Mouse (Mus musculus): ENCODE data around the gene Lrrc7.

Lrrc7 gene

DNA sequence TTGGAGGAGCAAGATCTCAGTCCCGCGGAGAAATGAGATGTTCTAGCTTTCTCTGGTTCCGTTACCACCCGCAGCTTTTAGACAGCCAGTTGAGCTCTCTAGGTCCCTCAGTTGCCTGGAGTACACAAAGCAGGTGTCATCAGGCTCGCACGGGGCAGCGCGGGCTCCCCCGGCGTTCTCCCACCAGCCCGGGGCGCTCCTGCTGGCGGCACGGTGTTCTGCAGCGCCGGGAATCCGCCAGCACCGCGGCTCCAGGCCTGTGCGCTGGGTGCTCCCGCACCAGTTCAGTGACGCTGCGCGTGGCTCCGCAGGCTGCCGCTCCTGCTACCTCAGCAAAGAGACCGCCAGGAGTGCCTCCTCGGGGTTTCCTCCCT lies at the start of gene Lrrc7:
TSS of gene Lrrc7 (minus strand) at position 235 of the 374 bp plus-strand sequence.
- no peak for DNase-seq (ENCODE audit: low spot score)

GRCm38 (mm10) chr3:158607065-158607464 lies 45.0 kb upstream of the Lrrc7 start:
- DNase-seq (ENCODE audit: low spot score), result no peak

- no peak for DNase-seq (ENCODE audit: low spot score)
Observed at GRCm38 (mm10) chr3:158605274-158605673, 43.3 kb upstream of the Lrrc7 start.

- no peak for DNase-seq (ENCODE audit: low spot score)
Observed at GRCm38 (mm10) chr3:158561256-158561986, 600 bp downstream of the Lrrc7 start.

DNA sequence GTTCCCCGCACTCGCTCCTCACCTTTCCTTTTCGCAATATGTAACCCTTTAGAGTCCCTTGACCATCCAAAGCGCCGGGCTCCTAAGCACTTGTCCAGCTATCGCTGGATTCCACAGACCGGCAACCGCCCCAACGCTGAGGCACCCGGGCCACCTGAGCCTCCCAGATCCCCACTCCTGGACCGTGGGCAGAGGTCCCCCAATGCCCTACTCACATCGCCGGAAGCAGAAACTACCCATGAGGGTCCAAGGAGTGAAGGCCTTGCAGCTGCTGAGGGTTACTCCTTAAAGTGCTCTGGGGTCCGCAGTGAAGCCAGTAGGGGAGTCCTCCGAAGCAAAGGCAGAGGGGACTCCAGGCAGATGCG lies 1.1 kb downstream of the Lrrc7 start:
- no peak for DNase-seq (ENCODE audit: low spot score)

- DNase-seq (ENCODE audit: low spot score), result no peak
Observed at GRCm38 (mm10) chr3:158559691-158560650, 2.0 kb downstream of the Lrrc7 start.

- DNase-seq (ENCODE audit: low spot score), result no peak
Observed at GRCm38 (mm10) chr3:158559131-158559658, 2.8 kb downstream of the Lrrc7 start.

GRCm38 (mm10) chr3:158558631-158559030 lies 3.4 kb downstream of the Lrrc7 start:
- DNase-seq (ENCODE audit: low spot score), result no peak

DNA sequence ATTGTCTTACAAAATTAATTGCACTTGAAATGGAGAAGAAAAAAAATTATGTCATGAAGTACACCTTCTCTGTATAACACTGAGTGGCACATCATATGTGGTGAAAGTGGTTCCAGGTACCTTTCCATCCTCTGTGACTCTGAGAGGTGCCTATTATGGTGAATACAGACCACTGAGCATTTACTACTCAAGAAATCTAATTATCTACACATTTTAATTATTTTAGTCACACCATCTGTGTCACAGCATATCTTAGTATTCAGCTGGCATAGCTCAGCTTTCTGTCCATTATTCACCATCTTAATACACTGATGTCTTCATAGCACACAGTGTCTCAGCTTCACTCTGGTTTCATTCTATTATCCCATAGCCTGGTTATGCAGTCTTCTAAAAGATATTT lies 7.7 kb downstream of the Lrrc7 start:
- no peak for DNase-seq (ENCODE audit: low spot score)

DNA sequence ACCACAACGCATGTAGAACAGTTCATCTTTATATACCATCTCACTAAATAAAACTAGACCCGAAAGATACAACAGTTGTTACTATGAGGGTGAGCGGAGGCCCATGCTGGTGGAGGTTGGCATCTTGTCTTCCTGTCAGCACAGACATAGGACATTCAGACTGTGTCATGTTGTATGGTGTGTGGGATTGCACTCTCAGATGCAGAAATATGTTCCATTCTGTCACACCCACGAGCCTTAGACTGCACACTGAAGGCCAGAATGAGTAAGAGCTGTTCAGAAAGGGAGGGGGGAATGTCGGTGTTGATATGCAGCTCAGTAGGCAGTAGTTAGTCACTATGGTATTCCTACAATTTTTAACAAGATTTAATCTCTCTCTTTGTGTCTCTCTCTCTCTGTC lies 9.9 kb downstream of the Lrrc7 start:
- no peak for DNase-seq (ENCODE audit: low spot score)

DNA sequence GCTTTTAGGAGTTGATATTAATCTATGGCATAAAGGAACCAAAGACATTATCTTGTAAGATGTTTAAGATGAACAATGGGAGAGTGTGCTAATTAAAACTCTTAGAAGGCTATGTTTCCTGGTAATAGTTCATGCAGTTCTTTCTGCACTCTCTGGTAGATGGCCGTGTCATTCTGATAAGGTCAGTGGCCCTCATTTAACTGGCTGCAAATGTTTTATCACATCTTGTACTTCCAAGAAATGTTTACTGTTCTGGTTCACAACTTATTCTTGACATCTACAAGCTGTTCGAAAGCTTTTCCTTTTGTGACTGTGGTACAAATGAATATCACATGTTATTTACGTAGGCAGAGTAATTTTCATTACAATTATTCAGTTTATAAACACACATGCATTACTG lies 18.5 kb downstream of the Lrrc7 start:
- DNase-seq (ENCODE audit: low spot score), result no peak

DNA sequence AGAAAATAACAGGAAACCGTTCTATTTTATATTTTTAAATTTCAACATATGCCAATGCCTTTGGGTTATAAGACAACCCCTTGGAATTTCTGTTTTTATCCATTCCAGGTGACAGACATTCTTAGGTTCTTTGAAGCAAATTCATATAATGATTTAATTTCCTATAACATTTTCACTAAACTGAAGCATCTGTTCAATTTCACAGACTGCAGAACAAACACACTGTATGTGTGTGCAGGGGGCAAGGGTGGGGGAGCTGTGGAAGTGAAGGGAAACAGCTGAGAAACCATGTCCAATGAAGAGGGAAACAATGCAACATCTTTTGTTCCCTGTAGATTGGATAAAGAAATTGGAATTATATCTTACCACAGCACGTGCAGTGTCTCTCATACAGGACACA lies 29.2 kb downstream of the Lrrc7 start:
- DNase-seq (ENCODE audit: low spot score), result no peak

GRCm38 (mm10) chr3:158528471-158528870 lies 33.5 kb downstream of the Lrrc7 start:
- no peak for DNase-seq (ENCODE audit: low spot score)

GRCm38 (mm10) chr3:158493730-158494129 lies 68.3 kb downstream of the Lrrc7 start:
- no peak for DNase-seq (ENCODE audit: low spot score)

DNA sequence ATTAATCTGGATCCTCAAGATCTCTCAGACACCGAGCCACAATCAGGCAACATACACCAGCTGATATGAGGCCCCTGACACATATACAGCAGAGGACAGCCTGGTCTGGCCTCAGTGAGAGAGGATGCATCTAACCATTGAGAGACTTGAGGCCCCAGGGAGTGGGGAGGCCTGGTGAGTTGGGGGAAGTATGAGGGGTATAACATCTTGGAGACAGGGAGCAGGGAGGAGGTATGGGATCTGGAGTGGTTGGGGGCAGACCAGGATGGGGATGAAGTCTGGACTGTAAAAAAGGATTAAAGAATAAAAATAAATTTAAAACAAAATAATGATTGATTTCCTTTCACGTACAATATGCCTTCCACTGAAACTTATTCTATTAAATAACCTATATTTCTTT lies 82.3 kb downstream of the Lrrc7 start:
- no peak for DNase-seq (ENCODE audit: low spot score)

DNA sequence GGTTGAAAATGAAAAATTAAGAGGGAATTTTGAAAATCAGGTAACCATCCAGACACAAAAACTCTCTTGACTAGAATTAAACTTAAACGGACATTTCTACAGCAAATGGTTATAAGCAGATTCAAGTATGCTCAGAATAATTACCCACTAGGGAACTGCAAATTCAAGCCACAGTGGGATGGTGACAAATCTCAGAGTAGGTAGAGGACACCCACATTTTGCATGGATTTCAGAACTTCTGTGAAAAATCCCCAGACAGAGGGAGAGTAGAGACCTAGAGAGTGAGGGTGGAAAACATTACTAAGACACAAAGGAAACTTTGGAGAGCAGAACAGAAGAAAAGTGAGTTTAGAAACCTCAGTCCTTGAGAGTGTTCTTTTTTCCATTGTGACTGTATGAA lies 161.4 kb downstream of the Lrrc7 start:
- DNase-seq (ENCODE audit: low spot score), result no peak

GRCm38 (mm10) chr3:158391534-158391933 lies 170.5 kb downstream of the Lrrc7 start:
- DNase-seq (ENCODE audit: low spot score), result no peak

DNA sequence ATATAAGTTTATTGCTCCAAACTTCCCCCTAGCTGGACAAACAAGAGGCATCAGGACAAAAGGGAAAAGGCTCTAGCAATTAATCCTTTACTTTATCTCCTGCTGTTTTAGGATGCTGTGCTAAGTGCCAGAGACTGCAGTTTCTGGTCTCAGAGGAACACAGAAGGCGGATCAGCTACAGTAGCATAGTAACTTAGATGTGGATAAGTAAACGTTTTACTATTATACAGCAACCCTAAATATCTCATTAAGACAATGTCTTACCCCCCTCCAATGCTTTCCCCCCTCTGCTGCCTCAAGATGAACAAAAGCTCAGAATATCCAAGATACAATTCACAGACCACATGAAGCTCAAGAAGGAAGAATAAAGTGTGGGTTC lies 174.0 kb downstream of the Lrrc7 start:
- DNase-seq (ENCODE audit: low spot score), result no peak

DNA sequence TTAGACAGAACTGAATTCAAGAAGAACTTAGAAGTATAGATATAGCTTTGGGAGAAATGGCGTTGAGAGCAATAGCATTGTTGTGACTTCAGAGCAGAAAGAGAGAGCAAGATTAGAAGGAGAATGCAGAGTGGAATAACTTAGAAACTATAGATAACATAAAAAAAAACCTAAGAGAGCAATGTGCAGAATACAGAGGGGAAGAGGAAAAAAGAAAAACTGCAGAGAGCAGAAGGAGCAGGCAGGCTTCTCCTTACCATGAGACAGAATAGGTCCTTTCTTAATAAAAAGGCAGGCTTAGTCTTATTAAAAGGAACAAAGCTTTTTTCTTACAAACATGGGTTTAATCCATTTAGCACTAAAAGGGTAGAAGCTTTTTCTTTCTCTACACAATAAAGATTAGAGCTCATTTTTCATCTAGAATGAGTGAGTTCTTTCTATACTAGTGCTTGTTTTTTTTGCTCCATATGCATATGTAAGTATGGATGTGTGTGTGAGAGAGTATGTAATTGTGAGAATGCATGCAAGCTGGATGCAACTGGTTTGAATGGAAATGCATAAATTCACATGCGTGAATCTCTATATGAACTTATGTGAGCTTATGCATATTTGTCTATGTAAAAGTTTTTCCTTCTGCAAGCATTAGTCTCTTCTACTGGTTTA lies 174.5 kb downstream of the Lrrc7 start:
- DNase-seq (ENCODE audit: low spot score), result no peak

GRCm38 (mm10) chr3:158386848-158387247 lies 175.2 kb downstream of the Lrrc7 start:
- no peak for DNase-seq (ENCODE audit: low spot score)

- DNase-seq (ENCODE audit: low spot score), result no peak
Observed at GRCm38 (mm10) chr3:158375885-158376284, 186.1 kb downstream of the Lrrc7 start.

DNA sequence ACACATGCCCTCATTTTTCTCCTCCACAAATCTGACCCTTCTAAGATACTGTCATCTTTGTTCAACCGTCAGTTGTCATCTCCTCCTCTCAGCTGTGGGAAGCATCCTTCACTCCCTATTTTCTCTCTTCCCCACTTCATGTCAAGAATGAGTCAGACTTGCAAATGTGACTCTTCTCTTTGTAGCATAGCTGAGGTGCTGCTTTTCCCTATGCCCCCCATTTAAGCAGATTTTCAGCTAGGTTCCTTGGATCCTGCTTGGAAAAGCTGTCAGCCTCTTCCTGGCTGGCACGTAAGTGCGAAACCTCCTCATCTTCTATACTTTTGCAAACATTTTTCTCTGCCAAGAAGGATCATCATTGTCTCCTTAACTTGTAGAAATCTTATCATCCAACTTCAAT lies 192.9 kb downstream of the Lrrc7 start:
- DNase-seq (ENCODE audit: low spot score), result no peak

DNA sequence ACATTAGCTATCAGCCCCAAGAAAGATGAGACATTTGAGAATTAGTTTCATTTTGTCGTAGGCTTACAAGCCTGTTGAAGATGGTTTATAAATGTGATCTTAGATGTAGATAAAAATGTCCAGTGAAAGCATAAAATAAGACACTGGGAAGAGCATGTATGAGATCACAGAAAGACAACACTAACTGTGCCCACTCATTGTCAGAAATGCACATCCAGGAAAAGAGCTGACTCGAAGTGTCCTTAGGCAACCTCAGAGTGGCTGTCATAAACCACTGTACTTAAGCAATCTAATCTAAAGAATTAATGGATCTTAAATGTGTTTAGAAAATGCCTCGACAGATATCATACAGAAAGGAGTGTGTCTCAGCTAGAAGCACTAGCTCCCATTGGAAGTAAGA lies 196.2 kb downstream of the Lrrc7 start:
- DNase-seq (ENCODE audit: low spot score), result no peak

Data from T-cell, adult 2 months (primary cell).